ENCODE assay signal across 8 mouse cellular contexts in genomic region chr4:130006533-130006932, GRCm38 (mm10). TPM values are rescaled to one million over a fixed set of nuclear protein-coding genes. Genes with fewer than 3 reads are reported as not detected.
DNase-seq lines count a peak whose midpoint lies in the region; ATAC-seq lines count a peak whose summit lies in the region.

No protein-coding gene starts in this region.

- no peaks in the 10 kb centered on the region for H3K9me3 ChIP-seq in heart, embryonic 12.5 days (replicated peaks)
- H3K9me3 ChIP-seq in hindbrain, embryonic 12.5 days (replicated peaks): no peaks in the 10 kb centered on the region
- no peaks in the 10 kb centered on the region for H3K9me3 ChIP-seq in midbrain, embryonic 10.5 days (replicated peaks)

- H3K27ac ChIP-seq in heart, embryonic 12.5 days (ENCODE audit: poor library complexity, severe bottlenecking): no peak overlapping the region
- no peak overlapping the region for H3K27ac ChIP-seq in hindbrain, embryonic 12.5 days
- peak overlapping the region; percentile 72 for H3K27ac ChIP-seq in midbrain, embryonic 10.5 days (replicated peaks)

- H3K9ac ChIP-seq in heart, embryonic 12.5 days: no peak overlapping the region
- H3K9ac ChIP-seq in hindbrain, embryonic 12.5 days: no peak overlapping the region

- no peaks in the 10 kb centered on the region for H3K36me3 ChIP-seq in heart, embryonic 12.5 days
- H3K36me3 ChIP-seq in hindbrain, embryonic 12.5 days: peaks cover 25% of the 10 kb centered on the region
- peaks cover 9% of the 10 kb centered on the region; the same call in 1 of the 2 replicates for H3K36me3 ChIP-seq in midbrain, embryonic 10.5 days

- no peak for DNase-seq in heart, adult 9 months (ENCODE audit: low spot score in 2 of 2)
- DNase-seq in R1 (ENCODE audit: low read depth, low spot score): peak; percentile 79
- peak; percentile 47 for DNase-seq in midbrain, embryonic 10.5 days (ENCODE audit: low spot score)
- DNase-seq in natural killer cell, adult 2 months (ENCODE audit: low spot score in 2 of 2): no peak
- DNase-seq in cerebellum, adult 18-20 months: no peak

- peak overlapping the region; percentile 34 for H3K4me3 ChIP-seq in heart, embryonic 12.5 days
- H3K4me3 ChIP-seq in hindbrain, embryonic 12.5 days: peak overlapping the region; percentile 20
- peak overlapping the region; percentile 53 for H3K4me3 ChIP-seq in midbrain, embryonic 10.5 days

- H3K4me2 ChIP-seq in heart, embryonic 12.5 days: peak overlapping the region; percentile 64
- H3K4me2 ChIP-seq in hindbrain, embryonic 12.5 days (replicated peaks): peak overlapping the region; percentile 48

- peaks cover 78% of the 10 kb centered on the region for H3K27me3 ChIP-seq in heart, embryonic 12.5 days (replicated peaks)
- peaks cover 16% of the 10 kb centered on the region for H3K27me3 ChIP-seq in hindbrain, embryonic 12.5 days
- peaks cover 63% of the 10 kb centered on the region for H3K27me3 ChIP-seq in midbrain, embryonic 10.5 days (ENCODE audit: low read depth, poor library complexity, severe bottlenecking)

- WGBS in heart, embryonic 12.5 days: 9% methylated on average over 25 of the region's 25 CpGs
- WGBS in hindbrain, embryonic 12.5 days: 17% methylated on average over 25 of the region's 25 CpGs
- WGBS in midbrain, embryonic 10.5 days: 17% methylated on average over 25 of the region's 25 CpGs

- ATAC-seq in heart, embryonic 12.5 days (ENCODE audit: insufficient number of reproducible peaks, low FRiP score): no peak
- no peak for ATAC-seq in hindbrain, embryonic 12.5 days (ENCODE audit: low FRiP score)
- no peak for ATAC-seq in erythroblast, adult 5-6 weeks (replicated peaks; ENCODE audit: low FRiP score, poor library complexity, severe bottlenecking)

- H3K4me1 ChIP-seq in heart, embryonic 12.5 days (replicated peaks): peaks cover 17% of the 10 kb centered on the region
- H3K4me1 ChIP-seq in hindbrain, embryonic 12.5 days: peaks cover 10% of the 10 kb centered on the region
- peaks cover 33% of the 10 kb centered on the region for H3K4me1 ChIP-seq in midbrain, embryonic 10.5 days

RNA-seq across cellular contexts. Expression of gene Adgrb2, which starts 21.9 kb away (rescaled TPM):
- polyA plus RNA-seq in heart, embryonic 12.5 days (2016; fragmentation: Nextera tagmentation; extraction: Ambion mirVana): 2.6 and 2.7 TPM in 2 replicates
- polyA plus RNA-seq in hindbrain, embryonic 12.5 days (2016; fragmentation: Nextera tagmentation; extraction: Ambion mirVana): 10.3 and 12.6 TPM in 2 replicates
- 1.6 and 2.0 TPM in 2 replicates for polyA plus RNA-seq in midbrain, embryonic 10.5 days (2016; fragmentation: Nextera tagmentation; extraction: Ambion mirVana)
- total RNA-seq in erythroblast, adult 5-6 weeks (2015; ENCODE audit: low replicate concordance): not detected in 2 replicates
- total RNA-seq in erythroblast, adult 5-6 weeks (2017; ENCODE audit: low replicate concordance): not detected in 2 replicates

RNA-seq across cellular contexts. Expression of gene Col16a1, which starts 41.1 kb away (rescaled TPM):
- 35.8 and 37.9 TPM in 2 replicates for polyA plus RNA-seq in heart, embryonic 12.5 days (2016; fragmentation: Nextera tagmentation; extraction: Ambion mirVana)
- 29.8 and 32.5 TPM in 2 replicates for polyA plus RNA-seq in hindbrain, embryonic 12.5 days (2016; fragmentation: Nextera tagmentation; extraction: Ambion mirVana)
- 3.8 and 5.8 TPM in 2 replicates for polyA plus RNA-seq in midbrain, embryonic 10.5 days (2016; fragmentation: Nextera tagmentation; extraction: Ambion mirVana)
- not detected in 2 replicates for total RNA-seq in erythroblast, adult 5-6 weeks (2015; ENCODE audit: low replicate concordance)
- total RNA-seq in erythroblast, adult 5-6 weeks (2017; ENCODE audit: low replicate concordance): 0.14 TPM in 1 of 2 replicates, not detected in the other

Comparison
In these comparisons a context has a peak if more than half of its experiments do, and no peak if none do; other contexts are left out.
1. DNase-seq: peak in R1 (single experiment) and midbrain, embryonic 10.5 days (single experiment); none in heart, adult 9 months (0 of 2), natural killer cell, adult 2 months (0 of 2) and cerebellum, adult 18-20 months (0 of 2).
2. Peak in every context shown above with its lines, with median percentiles within 50 percentile points of each other: H3K4me3 ChIP-seq.